Mouse (Mus musculus) stomach, embryonic 16.5 days (tissue): ENCODE measurements around the gene Cux1. TPM values are rescaled to one million over a fixed set of nuclear protein-coding genes. Genes with fewer than 3 reads are reported as not detected.

Experiments
- ATAC-seq: fragments of 200-750 bp; cut with Nextera tagmentation; 2 replicates; pipeline ENCODE4 v1.8.0; 2017; ENCODE audit warnings: moderate number of reproducible peaks, moderate TSS enrichment; ENCODE audit not compliant: insufficient read depth, low FRiP score
- H3K27ac ChIP-seq: fragments of 300-500 bp; sonication (generic); 2 replicates; pipeline ENCODE4 v1.5.1; 2014; ENCODE audit warnings: low read length
- H3K27me3 ChIP-seq: fragments of 300-500 bp; sonication (generic); 2 replicates; pipeline ENCODE4 v1.6.1; 2014; ENCODE audit warnings: low read length, control low read depth, mixed read lengths; ENCODE audit not compliant: control insufficient read depth, insufficient read depth
- H3K36me3 ChIP-seq: fragments of 300-500 bp; sonication (generic); 2 replicates; pipeline ENCODE4 v1.6.1; 2014; ENCODE audit warnings: low read length; ENCODE audit not compliant: control insufficient read depth, insufficient read depth
- H3K4me1 ChIP-seq: fragments of 300-500 bp; sonication (generic); 2 replicates; pipeline ENCODE4 v1.6.1; 2014; ENCODE audit warnings: low read length, control low read depth, mixed read lengths; ENCODE audit not compliant: control insufficient read depth, insufficient read depth
- H3K4me2 ChIP-seq: fragments of 300-500 bp; sonication (generic); 2 replicates; pipeline ENCODE4 v1.6.1; 2014; ENCODE audit warnings: low read depth, low read length, mixed read lengths
- H3K4me3 ChIP-seq: fragments of 300-500 bp; sonication (generic); replicated peaks from 2 replicates; pipeline ENCODE4 v1.5.1; 2014; ENCODE audit warnings: mild to moderate bottlenecking, low read length
- H3K9ac ChIP-seq: fragments of 300-500 bp; sonication (generic); 2 replicates; pipeline ENCODE4 v1.6.1; 2014; ENCODE audit warnings: low read length
- H3K9me3 ChIP-seq: fragments of 300-500 bp; sonication (generic); replicated peaks from 2 replicates; pipeline ENCODE4 v1.6.1; 2016; ENCODE audit warnings: low read length, control low read depth; ENCODE audit not compliant: control insufficient read depth
- WGBS: fragments of 180-500 bp; shearing (Covaris S2); extraction: QIAGEN DNeasy Blood & Tissue Kit; methylation state at CpG from one replicate; pipeline ENCODE4 v1.1.7; 2014; 5-methylcytosine and 5-hydroxymethylcytosine counted together
- polyA plus RNA-seq: library from polyadenylated mRNA; unstranded; fragments of >200 nt; fragmentation: Nextera tagmentation; extraction: Ambion mirVana; gene quantifications from 2 replicates; pipeline ENCODE4 v1.2.1, GENCODE M21; 2015

The Cux1 gene
- polyA plus RNA-seq, 1 experiment from 2014 or later, result 77.7 TPM

GRCm38 (mm10) chr5:136589002-136589401 is 21.7 kb upstream of the Cux1 start:
- H3K4me2 ChIP-seq, result no peak overlapping the region
- no peak overlapping the region for H3K9ac ChIP-seq
- 38% methylated on average over 2 of the region's 2 CpGs for WGBS
- no peaks in the 10 kb centered on the region for H3K9me3 ChIP-seq
- no peak overlapping the region for H3K4me3 ChIP-seq
- peaks cover 4% of the 10 kb centered on the region; the same call in 1 of the 2 replicates for H3K4me1 ChIP-seq
- H3K27ac ChIP-seq, result no peak overlapping the region
- H3K27me3 ChIP-seq, result no peaks in the 10 kb centered on the region
- ATAC-seq, result no peak
- H3K36me3 ChIP-seq, result no peaks in the 10 kb centered on the region

GRCm38 (mm10) chr5:136588471-136588870 is 21.2 kb upstream of the Cux1 start:
- ATAC-seq, result no peak; the same call in 1 of the 2 replicates
- Histone ChIP-seq H3K9ac (no peak overlapping the region), H3K27me3 (no peaks in the 10 kb centered on the region), H3K9me3 (no peaks in the 10 kb centered on the region), H3K4me1 (peaks cover 4% of the 10 kb centered on the region; the same call in 1 of the 2 replicates), H3K27ac (no peak overlapping the region), H3K36me3 (no peaks in the 10 kb centered on the region), H3K4me2 (no peak overlapping the region), H3K4me3 (no peak overlapping the region)
- 67% methylated on average over 3 of the region's 3 CpGs for WGBS

- no peak for ATAC-seq
- no peak overlapping the region for H3K9ac ChIP-seq
- H3K36me3 ChIP-seq, result no peaks in the 10 kb centered on the region
- no peaks in the 10 kb centered on the region for H3K9me3 ChIP-seq
- no peak overlapping the region for H3K4me3 ChIP-seq
- H3K27me3 ChIP-seq, result peaks cover 11% of the 10 kb centered on the region; the same call in 1 of the 2 replicates
- peaks cover 7% of the 10 kb centered on the region for H3K4me1 ChIP-seq
- no peak overlapping the region for H3K4me2 ChIP-seq
- no peak overlapping the region for H3K27ac ChIP-seq
- 42% methylated on average over 4 of the region's 4 CpGs for WGBS
These were observed 17.5 kb upstream of the Cux1 start for GRCm38 (mm10) chr5:136584676-136585285.

- Histone ChIP-seq H3K27ac (no peak overlapping the region), H3K36me3 (no peaks in the 10 kb centered on the region), H3K9ac (no peak overlapping the region), H3K4me1 (peaks cover 7% of the 10 kb centered on the region), H3K9me3 (no peaks in the 10 kb centered on the region), H3K4me2 (no peak overlapping the region), H3K4me3 (no peak overlapping the region), H3K27me3 (peaks cover 11% of the 10 kb centered on the region; the same call in 1 of the 2 replicates)
- ATAC-seq, result no peak
- 73% methylated on average over 4 of the region's 4 CpGs for WGBS
These were observed 16.6 kb upstream of the Cux1 start for GRCm38 (mm10) chr5:136583666-136584464.

- no peak overlapping the region for H3K27ac ChIP-seq
- 86% methylated on average over 2 of the region's 2 CpGs for WGBS
- H3K4me3 ChIP-seq, result no peak overlapping the region
- H3K9me3 ChIP-seq, result no peaks in the 10 kb centered on the region
- H3K4me2 ChIP-seq, result no peak overlapping the region
- no peaks in the 10 kb centered on the region for H3K36me3 ChIP-seq
- peaks cover 11% of the 10 kb centered on the region; the same call in 1 of the 2 replicates for H3K27me3 ChIP-seq
- no peak for ATAC-seq
- no peak overlapping the region for H3K9ac ChIP-seq
- peaks cover 7% of the 10 kb centered on the region for H3K4me1 ChIP-seq
These were observed 16.0 kb upstream of the Cux1 start for GRCm38 (mm10) chr5:136583256-136583655.

GRCm38 (mm10) chr5:136582201-136582600 is 14.9 kb upstream of the Cux1 start:
- Histone ChIP-seq H3K4me1 (peaks cover 7% of the 10 kb centered on the region), H3K4me2 (peak overlapping the region; percentile 23; the same call in 1 of the 2 replicates), H3K9me3 (no peaks in the 10 kb centered on the region), H3K27me3 (peaks cover 11% of the 10 kb centered on the region; the same call in 1 of the 2 replicates), H3K9ac (no peak overlapping the region), H3K27ac (no peak overlapping the region), H3K36me3 (no peaks in the 10 kb centered on the region), H3K4me3 (no peak overlapping the region)
- no peak for ATAC-seq
- 7% methylated on average over 12 of the region's 12 CpGs for WGBS

- no peak overlapping the region for H3K27ac ChIP-seq
- no peak overlapping the region for H3K9ac ChIP-seq
- peaks cover 7% of the 10 kb centered on the region for H3K4me1 ChIP-seq
- peak overlapping the region; percentile 23; the same call in 1 of the 2 replicates for H3K4me2 ChIP-seq
- 2% methylated on average over 13 of the region's 13 CpGs for WGBS
- H3K9me3 ChIP-seq, result no peaks in the 10 kb centered on the region
- H3K36me3 ChIP-seq, result no peaks in the 10 kb centered on the region
- H3K4me3 ChIP-seq, result no peak overlapping the region; the same call in 1 of the 2 replicates
- no peak for ATAC-seq
- peaks cover 11% of the 10 kb centered on the region; the same call in 1 of the 2 replicates for H3K27me3 ChIP-seq
These were observed 14.3 kb upstream of the Cux1 start for GRCm38 (mm10) chr5:136581625-136582024.

- Histone ChIP-seq H3K27me3 (peaks cover 11% of the 10 kb centered on the region; the same call in 1 of the 2 replicates), H3K9me3 (no peaks in the 10 kb centered on the region), H3K4me2 (peak overlapping the region; percentile 23; the same call in 1 of the 2 replicates), H3K36me3 (no peaks in the 10 kb centered on the region), H3K4me3 (no peak overlapping the region; the same call in 1 of the 2 replicates), H3K9ac (no peak overlapping the region), H3K27ac (no peak overlapping the region), H3K4me1 (peaks cover 7% of the 10 kb centered on the region)
- ATAC-seq, result no peak
- 19% methylated on average over 9 of the region's 9 CpGs for WGBS
These were observed 13.9 kb upstream of the Cux1 start for GRCm38 (mm10) chr5:136581166-136581565.

GRCm38 (mm10) chr5:136578201-136578600 is 10.9 kb upstream of the Cux1 start:
- Histone ChIP-seq H3K27ac (no peak overlapping the region), H3K4me1 (peaks cover 3% of the 10 kb centered on the region; the same call in 1 of the 2 replicates), H3K9ac (no peak overlapping the region), H3K4me2 (no peak overlapping the region), H3K27me3 (peaks cover 11% of the 10 kb centered on the region; the same call in 1 of the 2 replicates), H3K9me3 (no peaks in the 10 kb centered on the region), H3K4me3 (no peak overlapping the region), H3K36me3 (no peaks in the 10 kb centered on the region)
- 43% methylated on average over 10 of the region's 10 CpGs for whole genome bisulfite sequencing
- no peak for ATAC-seq
